Mouse (Mus musculus) kidney, adult 18-20 months (tissue): ENCODE measurements at regions not wholly inside any gene's neighbourhood (a gene's known extent, or its start where the extent isn't known, plus 50 kb on each side); places are given as distances from the start of the nearest gene placed in this dataset.
A peak's percentile ranks its signal among the peaks of the same experiment; 100 is the strongest.

Experiments used
- DNase-seq: peaks from one replicate; pipeline ENCODE4 v3.0.0; 2021

GRCm38 (mm10) chr3:38201861-38202656 is 282.6 kb downstream of the Ankrd50 start:
- peak; percentile 80 for DNase-seq

- no peak for DNase-seq
Observed at GRCm38 (mm10) chr3:38194001-38194400, 290.6 kb downstream of the Ankrd50 start.

DNA sequence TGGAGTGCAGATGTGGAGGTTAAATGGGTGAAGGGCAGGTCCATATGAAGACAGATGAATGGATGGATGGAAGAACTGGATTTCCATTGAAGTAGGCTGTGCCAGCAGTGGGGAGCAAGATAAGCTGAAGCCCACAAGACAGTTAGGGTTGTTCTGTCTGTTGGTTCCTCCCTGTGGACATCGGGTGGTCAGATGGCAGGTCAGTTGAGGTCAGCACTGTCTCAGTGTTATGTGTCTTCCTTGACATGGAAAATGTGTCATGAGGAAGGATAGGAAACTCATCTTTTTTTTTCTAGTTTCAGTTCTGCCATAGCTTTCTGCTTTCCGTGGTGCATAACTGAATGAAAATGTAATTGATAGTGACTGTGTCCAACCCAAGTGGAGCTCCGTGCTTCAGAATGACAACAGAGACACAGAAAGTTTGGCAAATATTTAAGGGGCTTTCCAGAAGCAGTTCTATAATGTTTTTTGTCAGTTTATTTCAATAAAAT is 297.2 kb downstream of the Ankrd50 start:
- DNase-seq, result no peak

DNA sequence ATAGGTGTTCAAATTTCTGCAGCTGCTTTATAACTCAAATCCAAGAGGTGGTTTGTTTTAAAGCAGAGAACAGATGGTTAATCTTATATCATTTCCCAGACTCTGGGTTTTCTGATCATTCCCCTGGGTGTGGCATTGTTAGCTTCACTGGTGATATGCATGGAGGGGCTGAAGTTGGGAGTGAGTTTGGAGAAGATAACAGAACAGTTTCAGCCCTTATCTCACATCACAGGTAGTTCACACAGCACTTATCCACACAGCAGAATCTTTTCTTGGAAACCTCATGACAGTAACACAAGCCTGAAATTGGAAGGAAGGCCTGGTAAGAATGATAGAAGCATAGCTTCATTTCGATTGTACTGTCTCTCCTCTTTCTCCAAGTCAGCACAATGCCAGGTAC is 298.1 kb downstream of the Ankrd50 start:
- DNase-seq, result no peak

DNA sequence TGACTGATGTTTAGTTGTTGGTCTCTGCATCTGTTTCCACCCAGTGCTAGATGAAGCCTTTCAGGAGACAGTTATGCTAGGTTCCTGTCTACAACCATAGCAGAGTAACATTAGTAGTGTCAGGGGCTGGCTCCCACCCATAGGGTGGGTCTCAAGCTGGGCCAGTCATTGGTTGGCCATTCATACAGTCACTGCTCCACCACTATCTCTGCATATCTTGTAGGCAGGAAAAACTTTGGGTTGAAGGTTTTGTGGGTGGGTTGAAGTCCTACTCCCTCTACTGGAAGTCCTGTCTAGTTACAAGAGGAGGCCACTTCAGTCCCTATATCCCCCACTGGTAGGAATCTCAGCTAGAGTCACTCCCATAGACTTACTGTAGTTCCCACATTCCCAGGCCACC is 306.3 kb downstream of the Ankrd50 start:
- no peak for DNase-seq

- DNase-seq, result no peak
Observed at GRCm38 (mm10) chr3:38175946-38176345, 308.7 kb downstream of the Ankrd50 start.

DNA sequence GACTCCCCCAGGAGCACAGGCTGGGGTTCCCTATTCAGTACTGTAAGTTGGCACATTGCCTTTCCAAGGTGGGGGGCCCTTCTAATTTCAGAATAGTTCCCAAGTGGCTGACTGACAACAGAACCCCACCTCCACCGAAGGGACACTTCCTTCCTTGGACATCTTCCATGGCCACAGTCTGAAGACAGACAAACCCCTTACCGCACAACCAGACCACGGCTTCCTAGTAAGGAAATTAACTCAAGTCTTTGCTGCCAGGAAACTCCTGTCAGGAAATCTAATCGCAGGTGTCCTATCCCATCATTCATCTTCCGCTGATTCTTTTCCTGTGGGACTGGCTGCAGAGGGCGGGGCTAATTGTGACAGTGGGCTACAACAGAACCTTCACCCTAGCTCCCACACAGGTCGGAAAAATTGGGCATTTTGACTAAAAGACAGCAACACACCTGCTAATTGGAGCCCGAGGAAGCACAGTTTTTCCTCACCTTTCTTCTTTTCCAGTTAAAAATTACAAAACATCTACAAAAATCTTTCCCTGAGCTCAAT is 309.8 kb downstream of the Ankrd50 start:
- DNase-seq, result peak; percentile 22

DNA sequence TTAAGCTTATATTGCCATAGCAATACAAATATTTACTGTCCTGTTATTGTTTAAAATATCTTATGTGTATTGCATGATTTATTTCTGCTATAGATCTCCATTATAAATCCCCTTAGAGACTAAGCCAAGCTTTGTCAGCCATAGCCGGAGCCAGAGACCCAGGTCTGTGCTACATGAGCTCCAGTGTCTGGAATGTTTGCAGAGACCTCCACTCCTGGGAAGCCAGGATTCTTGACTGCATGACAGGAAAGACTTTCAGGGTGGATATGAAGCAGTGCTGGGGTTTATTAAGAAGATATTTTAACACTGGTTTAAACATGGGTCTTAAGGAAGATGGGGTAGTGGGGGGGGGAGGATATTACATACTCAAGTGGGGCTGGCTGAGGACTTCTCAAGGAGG is 332.2 kb downstream of the Ankrd50 start:
- DNase-seq, result no peak

- DNase-seq, result no peak
Observed at GRCm38 (mm10) chr3:38151821-38152220, 332.8 kb downstream of the Ankrd50 start.

DNA sequence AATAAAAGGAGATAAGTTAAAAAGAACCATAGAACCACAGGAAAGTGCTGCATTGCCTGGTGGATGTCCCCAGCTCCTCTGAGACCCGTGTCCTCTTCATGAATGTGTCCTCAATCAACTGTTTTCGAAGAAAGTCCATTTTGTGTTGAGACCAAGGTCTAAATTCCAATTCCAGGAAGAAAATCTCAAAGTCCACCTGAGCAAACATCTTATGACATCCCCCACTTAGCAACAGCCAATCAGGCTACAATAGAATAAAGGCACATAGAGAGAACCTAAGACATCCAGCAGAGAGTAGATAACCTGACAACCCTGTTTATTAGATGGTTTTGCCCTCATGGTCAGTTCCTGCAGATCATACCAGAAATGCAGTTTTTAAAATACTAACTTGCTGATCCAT is 338.0 kb downstream of the Ankrd50 start:
- no peak for DNase-seq

- DNase-seq, result no peak
Observed at GRCm38 (mm10) chr3:38145444-38145843, 339.2 kb downstream of the Ankrd50 start.

DNA sequence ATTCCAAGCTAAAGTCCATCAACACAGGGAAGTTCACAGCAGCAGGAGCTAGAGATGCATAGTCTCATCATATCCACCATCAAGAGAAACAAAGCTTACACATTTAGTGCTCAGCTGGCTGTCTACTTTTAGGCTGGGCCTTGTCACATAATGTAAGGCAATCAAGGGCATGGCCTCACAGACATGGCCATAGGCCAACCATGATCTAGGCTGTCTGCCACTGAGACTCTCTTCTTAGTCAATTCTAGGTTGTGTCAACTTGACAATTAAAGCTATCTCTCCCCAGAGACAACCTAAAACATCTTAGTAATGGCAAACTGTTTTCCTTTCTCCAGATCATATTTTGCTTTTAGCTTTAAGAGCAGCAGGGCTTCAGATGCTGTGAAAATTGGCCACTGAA is 340.0 kb downstream of the Ankrd50 start:
- no peak for DNase-seq

DNA sequence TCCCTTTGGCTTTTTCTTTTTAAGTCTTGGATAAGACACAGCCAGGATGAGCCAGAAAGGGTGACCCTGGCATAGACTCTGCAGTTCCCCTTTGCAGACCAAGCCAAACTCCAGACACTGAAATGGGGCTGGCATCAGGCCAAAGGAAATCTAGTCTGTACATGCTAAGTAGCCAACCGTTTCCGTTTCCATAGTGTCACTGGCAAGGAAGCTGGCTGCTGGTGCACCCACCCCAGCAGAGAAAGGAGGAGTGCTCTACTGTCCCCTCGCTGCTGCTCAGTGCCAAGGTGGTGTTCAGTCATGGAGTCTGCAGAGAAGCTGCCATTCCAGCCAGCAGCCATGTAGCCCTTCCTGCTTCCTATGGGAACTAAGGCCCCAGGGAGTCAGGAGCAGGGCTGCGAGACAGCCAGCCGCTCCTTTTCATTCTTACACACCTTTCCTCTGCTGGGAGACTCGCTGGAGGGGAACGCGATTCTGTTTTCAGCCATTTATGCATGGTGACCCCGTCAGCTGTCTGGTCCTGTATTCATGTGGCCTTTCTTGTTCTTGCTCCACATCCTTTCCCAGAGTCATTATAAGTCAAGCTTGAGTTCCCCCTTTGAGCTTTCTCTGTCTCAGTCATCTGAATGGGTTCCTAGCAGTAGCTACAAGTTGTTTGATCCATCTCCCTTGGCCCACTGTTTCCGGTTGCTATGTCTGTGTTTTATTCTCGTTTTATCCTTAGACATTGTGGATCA is 341.3 kb downstream of the Ankrd50 start:
- DNase-seq, result peak; percentile 65

- DNase-seq, result no peak
Observed at GRCm38 (mm10) chr3:38139387-38139786, 345.3 kb downstream of the Ankrd50 start.

GRCm38 (mm10) chr3:38138014-38138413 is 346.6 kb downstream of the Ankrd50 start:
- no peak for DNase-seq

DNA sequence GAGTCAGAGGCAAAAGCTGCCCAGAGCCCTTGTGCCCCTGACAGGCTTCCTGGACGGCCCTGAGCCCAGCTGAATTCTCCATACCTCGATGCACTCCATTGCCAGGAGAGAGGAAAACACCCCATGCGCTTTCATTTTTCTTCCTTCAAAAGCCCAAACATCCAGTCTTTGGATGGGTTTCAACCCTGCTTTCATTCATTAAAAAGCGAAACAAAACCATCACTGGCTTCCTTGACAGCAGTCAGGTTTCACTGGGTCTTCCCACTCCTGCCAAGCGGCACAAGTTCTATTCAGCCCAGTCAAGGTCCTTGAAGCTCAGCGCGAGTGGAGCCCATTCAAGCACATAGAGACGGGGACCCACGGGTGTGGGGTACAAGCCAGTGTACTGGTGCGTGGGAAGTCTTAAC is 348.8 kb downstream of the Ankrd50 start:
- peak; percentile 27 for DNase-seq

DNA sequence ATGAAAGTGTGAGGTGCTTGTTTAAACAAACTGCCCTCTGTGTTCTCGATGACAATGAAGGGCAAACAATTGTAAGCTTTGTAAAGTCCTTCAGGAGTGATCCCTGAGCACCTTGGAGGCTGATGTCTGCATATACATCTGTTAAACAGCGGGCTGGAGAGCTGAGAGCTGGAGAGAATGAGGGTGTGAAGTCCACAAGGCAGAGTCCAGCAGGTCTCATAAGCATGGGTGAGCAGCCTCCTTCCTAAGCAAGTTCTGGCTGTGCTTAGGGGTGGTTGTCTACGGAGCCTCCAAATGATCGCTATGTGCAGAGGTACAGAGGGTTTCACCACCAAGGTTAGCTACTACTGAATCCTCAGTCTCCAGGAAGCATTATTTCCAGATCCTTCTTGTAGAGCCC is 350.2 kb downstream of the Ankrd50 start:
- DNase-seq, result peak; percentile 32

GRCm38 (mm10) chr3:38131887-38132220 is 352.8 kb downstream of the Ankrd50 start:
- no peak for DNase-seq

DNA sequence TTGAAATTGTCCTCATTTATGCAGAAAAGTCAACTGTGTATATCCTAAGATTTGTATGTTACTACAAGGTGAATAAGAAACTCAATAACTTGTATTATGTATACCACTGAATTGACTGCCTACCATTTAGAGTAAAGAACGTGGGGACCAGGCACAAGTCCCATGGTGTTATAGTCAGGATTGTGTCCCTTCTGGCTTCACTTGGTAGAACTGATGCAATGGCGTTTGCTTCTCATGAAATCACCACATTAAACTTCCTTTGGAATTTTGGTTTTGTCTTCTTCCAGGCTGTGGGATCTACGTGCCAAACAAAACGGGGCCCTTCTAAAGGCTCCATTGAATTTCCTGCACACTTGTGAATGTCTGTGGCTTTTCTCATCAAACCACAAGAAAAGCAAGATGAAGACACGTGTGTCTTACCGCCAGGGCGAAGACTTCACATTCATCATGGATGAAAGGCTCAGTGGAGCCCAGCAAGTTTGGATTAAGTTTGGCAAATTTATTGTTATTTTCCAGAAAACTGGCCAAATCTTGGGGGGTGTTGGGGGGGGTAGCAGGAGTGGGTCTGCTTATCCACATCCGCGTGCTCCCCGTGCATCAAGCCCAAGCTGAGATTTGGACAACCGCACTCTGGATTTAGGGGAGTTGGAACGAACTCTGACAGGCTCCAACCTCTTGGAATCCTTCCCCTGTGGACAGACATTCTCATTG is 353.3 kb downstream of the Ankrd50 start:
- no peak for DNase-seq

GRCm38 (mm10) chr3:38130088-38130487 is 354.6 kb downstream of the Ankrd50 start:
- DNase-seq, result no peak

- DNase-seq, result no peak
Observed at GRCm38 (mm10) chr3:38129167-38129500, 355.5 kb downstream of the Ankrd50 start.

- DNase-seq, result peak; percentile 35
Observed at GRCm38 (mm10) chr3:38128486-38129166, 356.0 kb downstream of the Ankrd50 start.
